ENCODE assay signal across 9 mouse cellular contexts in genomic region chr10:18886918-18887625, GRCm38 (mm10). TPM values are rescaled to one million over a fixed set of nuclear protein-coding genes. Genes with fewer than 3 reads are reported as not detected.
DNase-seq lines count a peak whose midpoint lies in the region; ATAC-seq and TF ChIP-seq lines count a peak whose summit lies in the region.
"Had no signal": no experiment of that assay in that cellular context is flagged by ENCODE, and none has a peak within 500 bp of the region (broad histone marks: within the 10 kb centered on the region; RNA-seq: fewer than 3 reads in every experiment).

No protein-coding gene starts in this region.

- ATAC-seq in liver, embryonic 12.5 days: no peak
- ATAC-seq in heart, embryonic 12.5 days (ENCODE audit: insufficient number of reproducible peaks, low FRiP score): peak; percentile 81
- ATAC-seq in neural tube, embryonic 15.5 days (ENCODE audit: low FRiP score): no peak

- H3K4me3 ChIP-seq in liver, embryonic 12.5 days: no peak overlapping the region
- H3K4me3 ChIP-seq in heart, embryonic 12.5 days: no peak overlapping the region; the same call in 1 of the 2 replicates
- H3K4me3 ChIP-seq in neural tube, embryonic 15.5 days (replicated peaks): no peak overlapping the region
- H3K4me3 ChIP-seq in thymus, adult 2 months (ENCODE audit: control insufficient read depth, insufficient read depth, low read length): no peak overlapping the region
- H3K4me3 ChIP-seq: neural tube, embryonic 13.5 days had no signal

- peaks cover 22% of the 10 kb centered on the region for H3K4me1 ChIP-seq in liver, embryonic 12.5 days
- H3K4me1 ChIP-seq in heart, embryonic 12.5 days (replicated peaks): peaks cover 21% of the 10 kb centered on the region
- H3K4me1 ChIP-seq in neural tube, embryonic 15.5 days: no peaks in the 10 kb centered on the region
- H3K4me1 ChIP-seq in thymus, adult 2 months (replicated peaks; ENCODE audit: control insufficient read depth, insufficient read depth, low read length): peaks cover 6% of the 10 kb centered on the region; the same call in 1 of the 2 replicates
- H3K4me1 ChIP-seq: neural tube, embryonic 13.5 days had no signal

- H3K27me3 ChIP-seq in liver, embryonic 12.5 days (replicated peaks): no peaks in the 10 kb centered on the region
- H3K27me3 ChIP-seq in heart, embryonic 12.5 days (replicated peaks): no peaks in the 10 kb centered on the region
- no peaks in the 10 kb centered on the region for H3K27me3 ChIP-seq in neural tube, embryonic 15.5 days (replicated peaks)
- no peaks in the 10 kb centered on the region for H3K27me3 ChIP-seq in thymus, adult 2 months (ENCODE audit: control insufficient read depth, insufficient read depth, low read length)
- H3K27me3 ChIP-seq: neural tube, embryonic 13.5 days had no signal

- no peak for TF ChIP-seq POLR2A in thymus, adult 2 months (IDR thresholded peaks at IDR 0.05; ENCODE audit: control insufficient read depth, extremely low read depth, insufficient read depth, low read length, poor library complexity)

- H3K27ac ChIP-seq in liver, embryonic 12.5 days: no peak overlapping the region
- H3K27ac ChIP-seq in heart, embryonic 12.5 days (ENCODE audit: poor library complexity, severe bottlenecking): peak overlapping the region; percentile 82
- H3K27ac ChIP-seq in neural tube, embryonic 15.5 days (replicated peaks): no peak overlapping the region
- H3K27ac ChIP-seq in thymus, adult 2 months (ENCODE audit: control insufficient read depth, insufficient read depth, low read length): no peak overlapping the region
- H3K27ac ChIP-seq: neural tube, embryonic 13.5 days had no signal

- H3K4me2 ChIP-seq in liver, embryonic 12.5 days: no peak overlapping the region
- H3K4me2 ChIP-seq in heart, embryonic 12.5 days: peak overlapping the region; percentile 54
- H3K4me2 ChIP-seq in neural tube, embryonic 15.5 days: no peak overlapping the region
- H3K4me2 ChIP-seq: neural tube, embryonic 13.5 days had no signal

- no peaks in the 10 kb centered on the region for H3K9me3 ChIP-seq in liver, embryonic 12.5 days (replicated peaks)
- H3K9me3 ChIP-seq in heart, embryonic 12.5 days (replicated peaks): no peaks in the 10 kb centered on the region
- no peaks in the 10 kb centered on the region for H3K9me3 ChIP-seq in neural tube, embryonic 15.5 days (replicated peaks)
- H3K9me3 ChIP-seq: neural tube, embryonic 13.5 days had no signal

- no peaks in the 10 kb centered on the region for H3K36me3 ChIP-seq in liver, embryonic 12.5 days
- no peaks in the 10 kb centered on the region for H3K36me3 ChIP-seq in heart, embryonic 12.5 days
- H3K36me3 ChIP-seq in neural tube, embryonic 15.5 days: no peaks in the 10 kb centered on the region
- no peaks in the 10 kb centered on the region for H3K36me3 ChIP-seq in thymus, adult 2 months (ENCODE audit: control insufficient read depth, insufficient read depth, low read length)
- H3K36me3 ChIP-seq: neural tube, embryonic 13.5 days had no signal

- no peak overlapping the region for H3K9ac ChIP-seq in liver, embryonic 12.5 days
- H3K9ac ChIP-seq in heart, embryonic 12.5 days: no peak overlapping the region
- H3K9ac ChIP-seq in neural tube, embryonic 15.5 days (replicated peaks): no peak overlapping the region
- H3K9ac ChIP-seq: neural tube, embryonic 13.5 days had no signal

- TF ChIP-seq CTCF in thymus, adult 2 months (IDR thresholded peaks at IDR 0.05; ENCODE audit: borderline replicate concordance, control insufficient read depth, extremely low read depth, insufficient read depth, low read length, poor library complexity): no peak

- peak; percentile 27 for DNase-seq in liver
- peak; percentile 57 to 71 for DNase-seq in cerebellum, postnatal 25 days
- DNase-seq in left cerebral cortex, adult 8-10 months (ENCODE audit: low spot score in 2 of 2): peak; percentile 15 to 23
- DNase-seq in right cerebral cortex, postnatal 4 days: peak; percentile 33
- DNase-seq in thymus, adult 2 months: no peak

- 14% methylated on average over 4 of the region's 4 CpGs for WGBS in liver, embryonic 12.5 days (ENCODE audit: insufficient replicate concordance)
- WGBS in heart, embryonic 12.5 days: 21% methylated on average over 4 of the region's 4 CpGs
- 86% methylated on average over 4 of the region's 4 CpGs for WGBS in neural tube, embryonic 15.5 days
- WGBS in thymus, adult 2 months: 25% methylated on average over 4 of the region's 4 CpGs

RNA-seq across cellular contexts. Expression of gene Perp, which starts 42.3 kb away (rescaled TPM):
- 7.1 and 7.5 TPM in 2 replicates for polyA plus RNA-seq in liver, embryonic 12.5 days (2016; fragmentation: Nextera tagmentation; extraction: Ambion mirVana)
- 105 and 106 TPM in 2 replicates for polyA plus RNA-seq in heart, embryonic 12.5 days (2016; fragmentation: Nextera tagmentation; extraction: Ambion mirVana)
- total RNA-seq in left cerebral cortex, adult 8-10 months (2022): 1 to 10 TPM; 4.4 to 6.5 (median 4.8) TPM
- polyA plus RNA-seq in neural tube, embryonic 15.5 days (2015; fragmentation: Nextera tagmentation; extraction: Ambion mirVana): 9.0 and 26.8 TPM in 2 replicates
- polyA plus RNA-seq in thymus, adult 2 months (2012; rRNA removed): 79.5 and 92.7 TPM in 2 replicates
